Mouse (Mus musculus) heart, embryonic 11.5 days (tissue): Measurements from ENCODE around the gene Eea1. TPM values are rescaled to one million over a fixed set of nuclear protein-coding genes. Genes with fewer than 3 reads are reported as not detected.

Experiments used
- ATAC-seq: fragments of 200-750 bp; cut with Nextera tagmentation; replicated peaks from 2 replicates; pipeline ENCODE4 v1.8.0; 2017; ENCODE audit warnings: moderate library complexity; ENCODE audit not compliant: insufficient number of reproducible peaks, low FRiP score, low TSS enrichment
- H3K27ac ChIP-seq: fragments of 300-500 bp; sonication (generic); 2 replicates; pipeline ENCODE4 v1.5.1; 2014; ENCODE audit warnings: mild to moderate bottlenecking, low read depth, low read length
- H3K27me3 ChIP-seq: fragments of 300-500 bp; sonication (generic); 2 replicates; pipeline ENCODE4 v1.6.1; 2014; ENCODE audit warnings: mild to moderate bottlenecking, low read length, mixed read lengths; ENCODE audit not compliant: control insufficient read depth, insufficient read depth
- H3K36me3 ChIP-seq: fragments of 300-500 bp; sonication (generic); 2 replicates; pipeline ENCODE4 v1.6.1; 2014; ENCODE audit warnings: mild to moderate bottlenecking, low read length, moderate library complexity, mixed read lengths; ENCODE audit not compliant: control insufficient read depth, insufficient read depth
- H3K4me1 ChIP-seq: fragments of 300-500 bp; sonication (generic); 2 replicates; pipeline ENCODE4 v1.6.1; 2014; ENCODE audit warnings: low read length; ENCODE audit not compliant: control insufficient read depth, insufficient read depth
- H3K4me2 ChIP-seq: fragments of 300-500 bp; sonication (generic); 2 replicates; pipeline ENCODE4 v1.6.1; 2014; ENCODE audit warnings: mild to moderate bottlenecking, moderate library complexity
- H3K4me3 ChIP-seq: fragments of 300-500 bp; sonication (generic); 2 replicates; pipeline ENCODE4 v1.5.1; 2014; ENCODE audit warnings: low read depth, low read length
- H3K9ac ChIP-seq: fragments of 300-500 bp; sonication (generic); 2 replicates; pipeline ENCODE4 v1.6.1; 2014; ENCODE audit warnings: mild to moderate bottlenecking, low read depth, low read length, moderate library complexity
- H3K9me3 ChIP-seq: fragments of 300-500 bp; sonication (generic); replicated peaks from 2 replicates; pipeline ENCODE4 v1.6.1; 2016; ENCODE audit warnings: low read length; ENCODE audit not compliant: control insufficient read depth
- WGBS: fragments of 180-500 bp; shearing (Covaris S2); extraction: QIAGEN DNeasy Blood & Tissue Kit; methylation state at CpG from one replicate; pipeline ENCODE4 v1.1.7; 2014; ENCODE audit not compliant: insufficient replicate concordance; 5-methylcytosine and 5-hydroxymethylcytosine counted together
- polyA plus RNA-seq: library from polyadenylated mRNA; unstranded; fragments of >200 nt; fragmentation: Nextera tagmentation; extraction: Ambion mirVana; gene quantifications from 2 replicates; pipeline ENCODE4 v1.2.1, GENCODE M21; 2014

Eea1 gene
- 16.6 and 21.5 TPM in 2 replicates for polyA plus RNA-seq

- Histone ChIP-seq H3K9me3 (no peaks in the 10 kb centered on the region), H3K9ac (peak within 1 kb of the TSS; percentile 88), H3K36me3 (no peaks in the 10 kb centered on the region), H3K4me3 (peak within 1 kb of the TSS; percentile 71), H3K27me3 (no peaks in the 10 kb centered on the region), H3K27ac (peak within 1 kb of the TSS; percentile 95), H3K4me2 (peak within 1 kb of the TSS; percentile 81), H3K4me1 (peaks cover 14% of the 10 kb centered on the region)
- peak; percentile 98 for ATAC-seq
- WGBS, result under 1% methylated on average over 55 of the region's 59 CpGs
Measured at GRCm38 (mm10) chr10:95940046-95940900, at the start of gene Eea1. Gene Eea1 (plus strand): TSS chr10:95940650.

DNA sequence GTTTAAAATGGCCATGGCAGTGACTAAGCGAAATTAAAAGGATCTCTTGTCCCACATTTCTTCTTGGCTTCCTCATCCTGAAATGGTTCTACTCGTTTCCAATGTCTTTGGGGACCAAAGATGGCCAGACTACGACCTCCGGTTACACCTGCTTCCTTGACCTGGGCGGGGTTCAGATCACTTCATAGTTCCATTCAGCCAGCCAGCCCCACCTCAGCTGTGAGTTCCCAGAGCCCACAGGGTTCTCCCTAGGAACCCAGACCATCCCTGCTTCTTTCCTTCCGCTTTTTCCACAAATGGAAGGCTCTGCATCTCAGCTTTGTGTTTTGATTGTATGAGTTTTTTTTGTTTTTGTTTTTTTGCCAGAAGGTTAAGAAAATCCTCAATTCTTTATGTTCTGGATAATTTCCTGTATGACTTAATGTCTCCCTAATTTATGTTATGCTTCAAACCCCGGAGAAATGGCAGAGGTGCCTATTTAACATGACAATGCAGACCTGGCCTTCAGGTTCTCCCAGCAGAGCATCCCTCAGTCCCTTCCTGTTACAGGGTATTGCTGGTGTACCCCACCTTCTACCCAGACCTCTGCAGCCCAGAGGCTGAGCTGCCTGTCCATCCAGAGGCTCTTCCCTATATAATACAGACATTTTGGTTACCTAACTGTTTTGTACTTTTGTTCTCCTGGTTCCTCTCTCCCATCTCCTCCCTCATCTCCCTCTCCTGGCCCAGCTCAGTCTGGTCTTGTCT lies 49.1 kb upstream of the Eea1 start:
- Histone ChIP-seq H3K4me1 (no peaks in the 10 kb centered on the region; the same call in 1 of the 2 replicates), H3K36me3 (no peaks in the 10 kb centered on the region), H3K4me3 (no peak overlapping the region), H3K9ac (no peak overlapping the region), H3K27ac (no peak overlapping the region), H3K9me3 (no peaks in the 10 kb centered on the region), H3K27me3 (no peaks in the 10 kb centered on the region), H3K4me2 (no peak overlapping the region)
- WGBS, result 72% methylated on average over 7 of the region's 7 CpGs
- ATAC-seq, result no peak

- Histone ChIP-seq H3K9me3 (no peaks in the 10 kb centered on the region), H3K4me1 (no peaks in the 10 kb centered on the region; the same call in 1 of the 2 replicates), H3K36me3 (no peaks in the 10 kb centered on the region), H3K27ac (no peak overlapping the region), H3K27me3 (no peaks in the 10 kb centered on the region), H3K9ac (no peak overlapping the region), H3K4me3 (no peak overlapping the region), H3K4me2 (no peak overlapping the region)
- WGBS, result 78% methylated on average over 9 of the region's 9 CpGs
- no peak for ATAC-seq
Measured at GRCm38 (mm10) chr10:95892132-95892531, 48.3 kb upstream of the Eea1 start.

- H3K27me3 ChIP-seq, result no peaks in the 10 kb centered on the region
- 89% methylated on average over 14 of the region's 14 CpGs for WGBS
- H3K4me1 ChIP-seq, result no peaks in the 10 kb centered on the region; the same call in 1 of the 2 replicates
- no peaks in the 10 kb centered on the region for H3K9me3 ChIP-seq
- no peak overlapping the region for H3K27ac ChIP-seq
- H3K36me3 ChIP-seq, result no peaks in the 10 kb centered on the region
- no peak overlapping the region for H3K4me2 ChIP-seq
- ATAC-seq, result no peak
- no peak overlapping the region for H3K9ac ChIP-seq
- H3K4me3 ChIP-seq, result no peak overlapping the region
Measured at GRCm38 (mm10) chr10:95893291-95893932, 47.0 kb upstream of the Eea1 start.

- no peaks in the 10 kb centered on the region for H3K36me3 ChIP-seq
- H3K27me3 ChIP-seq, result no peaks in the 10 kb centered on the region
- no peaks in the 10 kb centered on the region; the same call in 1 of the 2 replicates for H3K4me1 ChIP-seq
- no peak for ATAC-seq
- WGBS, result 17% methylated on average over 17 of the region's 17 CpGs
- H3K4me2 ChIP-seq, result peak overlapping the region; percentile 80
- H3K27ac ChIP-seq, result no peak overlapping the region
- no peaks in the 10 kb centered on the region for H3K9me3 ChIP-seq
- H3K9ac ChIP-seq, result peak overlapping the region; percentile 68
- H3K4me3 ChIP-seq, result peak overlapping the region; percentile 42
Measured at GRCm38 (mm10) chr10:95894036-95894855, 46.2 kb upstream of the Eea1 start.

- H3K9ac ChIP-seq, result peak overlapping the region; percentile 68
- no peaks in the 10 kb centered on the region for H3K27me3 ChIP-seq
- peak overlapping the region; percentile 42 for H3K4me3 ChIP-seq
- peak overlapping the region; percentile 80 for H3K4me2 ChIP-seq
- H3K36me3 ChIP-seq, result no peaks in the 10 kb centered on the region
- H3K4me1 ChIP-seq, result no peaks in the 10 kb centered on the region; the same call in 1 of the 2 replicates
- H3K9me3 ChIP-seq, result no peaks in the 10 kb centered on the region
- 31% methylated on average over 10 of the region's 10 CpGs for WGBS
- no peak overlapping the region for H3K27ac ChIP-seq
- no peak; the same call in 1 of the 2 replicates for ATAC-seq
Measured at GRCm38 (mm10) chr10:95894856-95895386, 45.5 kb upstream of the Eea1 start.

GRCm38 (mm10) chr10:95898471-95899154 lies 41.8 kb upstream of the Eea1 start:
- Histone ChIP-seq H3K4me2 (no peak overlapping the region), H3K27ac (no peak overlapping the region), H3K4me3 (no peak overlapping the region), H3K9ac (no peak overlapping the region), H3K4me1 (no peaks in the 10 kb centered on the region; the same call in 1 of the 2 replicates), H3K9me3 (no peaks in the 10 kb centered on the region), H3K36me3 (no peaks in the 10 kb centered on the region), H3K27me3 (no peaks in the 10 kb centered on the region)
- 56% methylated on average over 5 of the region's 5 CpGs for whole genome bisulfite sequencing
- ATAC-seq, result no peak
